Mouse (Mus musculus) erythroblast, embryonic 14.5 days (primary cell): ENCODE results near the gene Stxbp4. TPM values are rescaled to one million over a fixed set of nuclear protein-coding genes. Genes with fewer than 3 reads are reported as not detected.

Source experiments
- H3K27me3 ChIP-seq: 2 replicates; pipeline ENCODE4 v1.6.1; 2012; ENCODE audit warnings: inconsistent platforms; ENCODE audit not compliant: control insufficient read depth
- H3K36me3 ChIP-seq: 2 replicates; pipeline ENCODE4 v1.6.1; 2012; ENCODE audit warnings: mild to moderate bottlenecking, inconsistent platforms; ENCODE audit not compliant: control insufficient read depth
- H3K4me1 ChIP-seq: 2 replicates; pipeline ENCODE4 v1.6.1; 2012; ENCODE audit warnings: inconsistent platforms; ENCODE audit not compliant: control insufficient read depth
- H3K4me3 ChIP-seq: replicated peaks from 2 replicates; pipeline ENCODE3; 2012; ENCODE audit warnings: moderate library complexity, mild to moderate bottlenecking, inconsistent platforms
- H3K9me3 ChIP-seq: 2 replicates; pipeline ENCODE4 v1.6.1; 2012; ENCODE audit warnings: low read length, inconsistent platforms, mixed read lengths; ENCODE audit not compliant: control insufficient read depth
- GATA1 ChIP-seq: IDR thresholded peaks from 2 replicates; pipeline ENCODE4 v1.6.1; 2012; ENCODE audit warnings: low read length, inconsistent platforms, mixed read lengths
- TAL1 ChIP-seq: IDR thresholded peaks from 3 replicates; pipeline ENCODE4 v1.6.1; 2012; ENCODE audit warnings: low read length, inconsistent platforms, mixed read lengths
- polyA plus RNA-seq: library from polyadenylated mRNA; stranded (reverse); fragments of >175 nt; gene quantifications from 2 replicates; pipeline ENCODE4 v1.2.3, GENCODE M21; 2012

Gene Stxbp4
- polyA plus RNA-seq, 1 experiment: 0.13 TPM

- Histone ChIP-seq H3K4me1 (no peaks in the 10 kb centered on the region), H3K4me3 (no peak overlapping the region), H3K36me3 (no peaks in the 10 kb centered on the region), H3K27me3 (no peaks in the 10 kb centered on the region), H3K9me3 (no peaks in the 10 kb centered on the region)
- TF ChIP-seq TAL1 (no peak), GATA1 (no peak)
These were observed 173.8 kb downstream of the Stxbp4 start for GRCm38 (mm10) chr11:90464046-90464595.

- Histone ChIP-seq H3K4me3 (no peak overlapping the region), H3K27me3 (no peaks in the 10 kb centered on the region), H3K9me3 (no peaks in the 10 kb centered on the region)
These were observed 177.4 kb downstream of the Stxbp4 start for GRCm38 (mm10) chr11:90460458-90460857.

GRCm38 (mm10) chr11:90452134-90452533 lies 185.8 kb downstream of the Stxbp4 start:
- no peaks in the 10 kb centered on the region for H3K36me3 ChIP-seq
- H3K4me3 ChIP-seq: no peak overlapping the region
- H3K4me1 ChIP-seq: no peaks in the 10 kb centered on the region
- TF ChIP-seq GATA1 (no peak), TAL1 (no peak)
- H3K9me3 ChIP-seq: no peaks in the 10 kb centered on the region
- no peaks in the 10 kb centered on the region for H3K27me3 ChIP-seq

More at GRCm38 (mm10) chr11:90460458-90460857, 177.4 kb downstream of the Stxbp4 start:
- no peak for TF ChIP-seq GATA1
- TF ChIP-seq TAL1: no peak
- H3K36me3 ChIP-seq: no peaks in the 10 kb centered on the region
- H3K4me1 ChIP-seq: no peaks in the 10 kb centered on the region

- Histone ChIP-seq H3K4me3 (no peak overlapping the region), H3K9me3 (no peaks in the 10 kb centered on the region), H3K4me1 (no peaks in the 10 kb centered on the region), H3K36me3 (no peaks in the 10 kb centered on the region), H3K27me3 (no peaks in the 10 kb centered on the region)
- TF ChIP-seq TAL1 (no peak), GATA1 (no peak)
These were observed 186.4 kb downstream of the Stxbp4 start for GRCm38 (mm10) chr11:90451506-90451905.

GRCm38 (mm10) chr11:90442462-90442861 lies 195.4 kb downstream of the Stxbp4 start:
- Histone ChIP-seq H3K36me3 (no peaks in the 10 kb centered on the region), H3K9me3 (no peaks in the 10 kb centered on the region), H3K4me3 (no peak overlapping the region), H3K4me1 (no peaks in the 10 kb centered on the region), H3K27me3 (no peaks in the 10 kb centered on the region)
- no peak for TF ChIP-seq GATA1
- TF ChIP-seq TAL1: no peak

GRCm38 (mm10) chr11:90440851-90441250 lies 197.0 kb downstream of the Stxbp4 start:
- no peaks in the 10 kb centered on the region for H3K27me3 ChIP-seq
- no peaks in the 10 kb centered on the region for H3K36me3 ChIP-seq
- no peak overlapping the region for H3K4me3 ChIP-seq
- no peak for TF ChIP-seq TAL1
- no peak for TF ChIP-seq GATA1
- H3K9me3 ChIP-seq: no peaks in the 10 kb centered on the region
- no peaks in the 10 kb centered on the region for H3K4me1 ChIP-seq

DNA sequence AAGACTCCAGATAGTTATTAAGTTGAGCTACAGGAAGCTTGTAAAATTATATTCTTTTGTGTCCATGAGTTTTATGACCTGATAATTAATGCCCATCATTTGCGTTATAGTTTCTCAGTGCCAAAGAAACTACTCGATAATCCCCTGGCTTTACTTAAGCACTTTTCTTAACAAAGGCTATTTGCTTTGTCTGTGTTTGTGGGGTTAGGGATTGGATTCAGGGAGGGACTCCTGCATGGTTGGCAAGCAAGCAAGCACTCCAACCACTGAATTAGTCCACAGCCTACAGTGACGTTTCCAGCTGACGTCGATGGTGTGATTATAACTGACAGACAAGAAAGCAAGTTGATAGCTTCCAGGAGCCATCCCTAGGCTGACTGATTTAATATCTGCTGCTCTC lies 199.1 kb downstream of the Stxbp4 start:
- Histone ChIP-seq H3K9me3 (no peaks in the 10 kb centered on the region), H3K4me1 (no peaks in the 10 kb centered on the region), H3K27me3 (no peaks in the 10 kb centered on the region), H3K4me3 (no peak overlapping the region), H3K36me3 (no peaks in the 10 kb centered on the region)
- TF ChIP-seq TAL1 (no peak), GATA1 (no peak)

Other genes starting within 250 kb of the Stxbp4 start
- gene Hlf, start 247.2 kb downstream of the Stxbp4 start, polyA plus RNA-seq: 0.01 and 0.20 TPM in 2 replicates
- gene Cox11, start 89 bp upstream of the Stxbp4 start, polyA plus RNA-seq: 3.3 and 3.7 TPM in 2 replicates
- gene Tom1l1, start 50.3 kb upstream of the Stxbp4 start, polyA plus RNA-seq: 1.2 and 1.3 TPM in 2 replicates